Mouse (Mus musculus): ENCODE results near the gene Gabarap.
A peak's percentile ranks its signal among the peaks of the same experiment; 100 is the strongest.

Gabarap gene

DNA sequence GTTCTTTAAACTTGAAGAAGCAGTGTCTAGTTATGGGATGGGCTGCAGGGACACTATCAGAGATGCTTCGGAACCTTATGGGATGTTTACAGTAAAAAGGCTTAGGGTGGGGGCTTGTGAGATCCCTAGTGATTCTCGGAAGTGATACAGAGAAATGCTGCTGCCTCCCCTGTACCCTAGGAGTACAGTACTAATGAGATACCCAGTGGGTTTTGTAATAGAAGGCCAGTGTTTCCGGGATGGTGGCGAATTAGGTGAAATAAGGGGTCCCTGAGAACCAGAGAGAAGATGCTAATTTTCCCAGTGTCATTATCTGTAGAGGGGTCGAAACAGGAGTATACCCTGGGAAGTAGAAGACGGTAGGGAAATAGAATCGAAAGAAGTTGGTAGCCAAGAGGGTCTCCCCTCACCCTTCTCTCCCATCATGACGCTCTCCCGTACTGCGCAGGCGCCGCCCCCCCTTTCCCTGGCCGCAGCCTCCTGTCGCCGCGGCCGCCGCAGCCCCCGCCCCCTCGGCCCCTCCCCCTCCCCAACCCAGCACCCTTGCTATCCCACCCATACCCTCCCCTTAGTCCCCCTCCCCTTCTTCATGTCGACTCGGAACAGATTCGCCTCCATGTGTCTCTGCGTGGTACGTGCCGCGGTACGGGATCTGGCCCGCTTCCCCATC, 32.7 kb downstream of the Gabarap start:
- no peak for DNase-seq

DNA sequence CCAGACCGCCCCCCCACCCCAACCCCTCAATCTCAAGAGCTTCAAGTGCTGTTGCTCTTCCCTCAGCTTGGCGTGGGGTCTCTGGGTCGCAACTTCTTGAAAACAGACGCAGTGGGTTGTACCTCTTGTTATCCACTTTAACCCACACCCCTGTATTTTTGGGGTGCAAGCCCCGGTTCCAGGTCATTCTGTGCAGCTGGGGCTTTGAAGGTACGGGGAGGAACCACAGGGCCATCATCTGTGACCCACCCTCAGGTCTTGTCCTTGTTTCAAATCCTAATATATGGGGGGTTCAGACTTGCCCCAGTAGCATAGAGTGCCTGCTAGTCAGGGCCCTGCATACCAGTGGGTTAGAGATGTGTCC, 33.2 kb downstream of the Gabarap start:
- no peak for DNase-seq

DNA sequence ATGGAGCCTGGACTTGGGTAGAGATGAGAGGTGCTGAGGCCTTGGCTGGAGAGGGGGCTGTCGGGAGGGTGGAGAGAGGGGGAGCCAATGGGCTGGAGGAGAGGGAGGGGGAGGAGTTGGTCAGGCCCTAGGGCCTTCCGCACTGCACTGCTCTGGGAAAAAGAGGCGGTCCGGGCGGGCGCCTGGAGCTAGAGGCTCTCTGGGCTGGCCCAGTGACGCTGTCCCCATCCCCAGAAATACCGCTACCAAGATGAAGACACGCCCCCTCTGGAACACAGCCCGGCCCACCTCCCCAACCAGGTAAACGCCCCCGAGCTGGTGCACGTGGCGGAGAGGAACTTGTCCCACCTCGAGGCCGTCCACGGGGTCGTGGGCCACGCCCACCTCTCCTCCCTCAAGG, 35.7 kb downstream of the Gabarap start:
- peak; percentile 26 to 40 for DNase-seq

DNA sequence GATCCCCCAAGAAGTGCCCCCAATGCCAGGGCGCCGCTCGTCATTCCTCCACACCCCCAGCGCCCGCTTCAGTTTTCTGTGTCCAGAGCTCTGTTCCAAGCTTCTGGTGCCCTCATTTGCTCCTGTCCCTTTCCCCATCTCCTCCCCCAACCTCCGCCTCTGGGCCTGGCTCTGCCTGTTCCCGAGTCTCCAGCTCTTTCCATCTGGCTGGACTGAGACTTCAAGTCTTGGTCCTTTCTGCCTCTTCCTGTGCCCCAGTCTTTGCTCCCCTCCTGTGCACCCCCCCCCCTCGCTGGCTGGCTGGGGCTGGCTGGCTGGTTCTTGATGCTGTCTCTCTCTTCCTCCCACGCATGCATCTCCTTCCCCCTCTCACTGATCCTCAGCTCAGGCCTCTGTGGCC, 36.5 kb downstream of the Gabarap start:
- DNase-seq, result no peak

DNA sequence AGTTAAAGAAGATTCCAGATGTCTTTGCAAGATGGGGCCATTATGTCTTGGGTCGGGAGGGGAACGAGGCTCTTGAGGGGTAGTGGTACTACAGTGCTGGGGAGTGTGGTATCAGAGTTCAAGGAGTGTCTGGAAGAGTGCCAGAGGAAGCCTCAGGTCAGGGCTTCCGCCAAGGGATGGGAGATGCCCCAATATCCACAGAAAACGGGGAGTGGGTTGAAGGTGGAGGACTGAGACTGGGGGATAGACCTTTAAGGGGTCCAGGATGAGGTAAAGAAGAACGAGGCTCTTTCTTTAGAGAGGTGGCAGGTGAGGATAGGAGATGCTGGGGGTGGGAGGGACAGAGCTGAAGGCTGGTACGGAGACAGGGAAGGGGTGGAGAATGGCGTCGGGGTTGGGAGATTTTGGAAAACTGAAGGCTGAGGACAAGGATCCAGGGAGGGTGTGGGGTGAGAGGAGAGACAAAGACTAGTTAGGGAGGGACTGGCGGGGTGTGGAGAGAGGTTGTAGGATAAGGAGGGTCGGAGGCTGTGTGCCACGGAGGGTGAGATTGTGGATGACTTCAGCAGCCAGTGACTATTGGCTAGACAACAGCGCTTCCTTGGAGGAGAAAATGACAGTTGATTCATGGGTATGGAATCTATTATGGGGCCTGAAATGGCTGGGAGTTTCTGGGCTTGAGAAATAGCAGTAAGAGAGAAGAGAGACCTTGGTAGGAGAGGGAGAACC, 37.6 kb downstream of the Gabarap start:
- no peak for DNase-seq

DNA sequence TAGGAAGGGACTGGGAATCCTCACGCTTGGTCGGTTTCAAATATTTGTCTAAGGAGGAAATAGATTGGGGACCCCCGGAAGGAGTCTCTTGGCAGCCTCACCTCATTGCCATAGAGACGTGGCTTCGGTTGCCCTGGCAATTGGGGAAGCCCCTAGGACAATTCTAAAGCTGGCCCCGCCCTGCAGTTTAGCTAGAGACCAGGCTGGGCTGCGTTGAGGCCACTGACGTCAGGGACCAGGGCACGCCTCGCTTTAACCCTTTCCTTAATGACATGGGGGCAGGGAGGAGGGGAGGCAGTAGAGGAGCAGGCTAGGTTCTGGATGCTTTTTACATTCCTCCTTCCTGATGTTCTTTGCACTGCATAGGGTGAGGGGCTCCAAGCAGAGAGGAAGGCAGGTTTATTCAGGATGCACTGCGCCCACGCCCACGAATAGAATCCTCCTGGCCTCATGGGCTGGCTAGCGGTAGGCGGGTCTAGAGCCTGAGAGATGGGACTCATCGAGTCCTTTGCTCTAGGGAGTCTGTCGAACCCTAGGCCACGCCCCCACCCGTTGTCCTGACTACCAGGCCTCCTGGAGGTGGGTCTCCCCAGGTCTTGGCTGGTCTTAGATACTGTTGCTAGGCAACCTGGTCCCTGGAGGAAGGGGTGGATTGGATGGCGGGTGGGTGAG, 38.3 kb downstream of the Gabarap start:
- DNase-seq, result peak; percentile 23 to 47

DNA sequence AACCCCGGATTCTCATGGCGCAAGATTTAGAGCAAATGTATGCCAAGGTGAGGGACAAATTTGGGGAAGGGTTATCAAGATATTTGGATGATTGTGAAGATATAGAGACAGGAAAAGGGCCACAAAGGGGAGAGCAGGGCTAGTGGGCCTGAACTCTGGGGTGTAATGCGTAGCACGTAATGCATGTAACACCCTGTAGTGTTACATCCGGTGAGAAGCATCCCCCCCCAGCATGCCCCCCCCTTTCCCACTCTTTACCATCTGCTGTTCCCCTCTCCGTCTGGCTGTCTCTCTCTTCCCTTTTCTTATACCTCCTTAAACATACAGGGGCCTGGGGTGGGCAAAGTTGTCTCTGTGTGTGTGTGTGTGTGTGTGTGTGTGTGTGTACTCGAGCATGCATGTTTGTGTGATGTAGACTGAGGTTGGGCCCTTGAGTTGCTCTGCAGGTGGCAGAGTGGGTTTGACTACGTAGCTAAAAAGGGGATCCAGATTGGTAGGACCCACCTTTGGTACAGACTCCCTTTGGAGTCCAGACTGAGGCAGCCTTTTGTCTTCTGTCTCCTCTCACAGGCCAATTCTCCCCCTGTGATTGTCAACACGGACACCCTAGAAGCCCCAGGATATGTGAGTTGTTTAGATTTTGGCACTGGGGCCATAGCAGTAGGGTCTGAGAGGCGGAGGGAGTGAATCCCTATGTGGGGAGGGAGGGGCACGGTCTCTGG, 39.0 kb downstream of the Gabarap start:
- no peak for DNase-seq

DNA sequence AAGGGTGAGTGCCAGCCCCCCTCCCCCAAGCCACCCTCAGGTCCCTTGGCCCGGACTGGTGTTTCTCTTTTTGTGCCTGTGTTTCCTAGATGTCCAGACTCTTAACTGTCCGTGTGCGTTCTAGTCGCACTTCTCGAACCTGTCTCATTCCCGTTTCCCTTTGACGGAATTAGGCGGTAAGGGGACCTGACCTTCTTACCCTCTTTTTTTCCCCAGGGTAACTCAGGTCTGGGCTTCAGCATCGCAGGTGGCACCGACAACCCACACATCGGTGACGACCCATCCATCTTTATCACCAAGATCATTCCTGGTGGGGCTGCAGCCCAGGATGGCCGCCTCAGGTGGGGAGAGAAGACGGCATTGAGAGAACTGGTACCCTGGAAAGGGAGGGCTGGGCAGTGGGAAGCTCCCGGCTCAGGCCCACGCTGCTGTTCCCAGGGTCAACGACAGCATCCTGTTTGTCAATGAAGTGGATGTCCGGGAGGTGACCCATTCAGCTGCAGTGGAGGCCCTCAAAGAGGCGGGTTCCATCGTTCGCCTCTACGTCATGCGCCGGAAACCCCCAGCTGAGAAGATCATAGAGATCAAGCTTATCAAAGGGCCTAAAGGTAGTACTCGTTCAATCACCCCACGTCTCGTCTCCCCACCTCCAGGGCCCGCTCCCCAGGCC, 39.8 kb downstream of the Gabarap start:
- no peak for DNase-seq

DNA sequence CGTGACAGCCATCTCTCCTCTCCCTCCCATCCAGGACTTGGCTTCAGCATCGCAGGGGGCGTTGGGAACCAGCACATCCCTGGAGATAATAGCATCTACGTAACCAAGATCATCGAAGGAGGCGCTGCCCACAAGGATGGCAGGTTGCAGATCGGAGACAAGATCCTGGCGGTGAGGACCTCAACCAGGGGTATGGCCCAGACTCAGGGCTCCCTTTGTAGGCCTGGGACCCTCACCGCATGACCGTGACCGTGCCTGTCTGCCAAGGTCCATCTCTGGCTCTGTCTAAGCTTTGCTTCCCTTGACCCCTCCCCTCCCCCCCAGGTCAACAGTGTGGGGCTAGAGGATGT, 40.4 kb downstream of the Gabarap start:
- no peak for DNase-seq

DNA sequence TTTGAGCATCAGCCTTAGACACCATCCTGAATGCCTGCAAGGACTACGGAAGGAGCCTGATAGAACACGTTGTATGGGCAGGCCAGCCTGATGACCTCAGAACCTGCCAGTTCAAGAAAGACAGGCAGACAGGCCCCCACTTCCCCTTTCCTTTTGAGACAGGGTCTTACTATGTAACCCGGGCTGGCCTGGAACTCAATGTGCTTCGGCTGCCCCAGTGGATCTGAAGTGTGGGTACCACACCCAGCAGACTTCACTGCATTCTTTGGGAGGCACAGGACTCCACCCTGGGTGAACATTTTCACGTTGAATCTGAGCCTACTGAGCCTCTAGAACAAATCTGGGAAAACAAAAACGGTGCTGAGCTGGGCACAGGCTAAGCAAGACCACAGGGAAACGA, 47.2 kb downstream of the Gabarap start:
- no peak for DNase-seq

DNA sequence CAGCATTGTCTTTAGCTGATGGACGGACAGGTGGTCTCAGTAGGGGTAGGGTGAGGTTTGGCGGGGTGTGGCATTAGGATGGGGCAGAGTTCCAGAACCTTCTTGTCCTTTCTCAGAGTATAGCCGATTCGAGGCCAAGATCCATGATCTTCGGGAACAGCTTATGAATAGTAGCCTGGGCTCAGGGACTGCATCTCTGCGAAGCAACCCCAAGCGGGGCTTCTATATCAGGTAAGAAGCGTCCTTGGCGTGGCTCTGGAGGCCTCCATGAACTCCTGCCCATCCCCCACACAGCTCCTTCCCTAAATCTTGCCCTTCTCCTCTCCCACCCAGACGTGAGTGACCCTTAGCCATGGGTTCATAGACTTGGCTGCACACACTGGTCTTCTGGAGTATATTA, 48.7 kb downstream of the Gabarap start:
- no peak for DNase-seq

DNA sequence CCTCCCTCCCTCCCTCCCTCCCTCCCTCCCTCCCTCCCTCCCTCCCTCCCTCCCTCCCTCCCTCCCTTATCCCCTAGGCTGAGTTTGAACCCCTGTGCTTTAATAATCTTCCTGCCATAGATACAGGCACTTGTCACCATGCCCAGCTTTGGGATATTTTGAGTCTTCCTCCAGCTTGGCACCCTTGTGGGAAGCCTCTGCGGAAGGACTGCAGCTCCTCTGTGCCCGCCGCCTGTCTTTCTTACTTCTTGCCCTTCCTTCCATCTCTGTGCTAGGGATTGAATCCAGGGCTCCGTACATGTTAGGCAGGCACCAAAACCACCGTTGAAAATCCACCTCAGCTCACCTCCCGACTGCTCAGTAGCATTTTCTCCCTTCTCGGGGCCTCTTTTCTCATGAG, 49.2 kb downstream of the Gabarap start:
- DNase-seq, result no peak

DNA sequence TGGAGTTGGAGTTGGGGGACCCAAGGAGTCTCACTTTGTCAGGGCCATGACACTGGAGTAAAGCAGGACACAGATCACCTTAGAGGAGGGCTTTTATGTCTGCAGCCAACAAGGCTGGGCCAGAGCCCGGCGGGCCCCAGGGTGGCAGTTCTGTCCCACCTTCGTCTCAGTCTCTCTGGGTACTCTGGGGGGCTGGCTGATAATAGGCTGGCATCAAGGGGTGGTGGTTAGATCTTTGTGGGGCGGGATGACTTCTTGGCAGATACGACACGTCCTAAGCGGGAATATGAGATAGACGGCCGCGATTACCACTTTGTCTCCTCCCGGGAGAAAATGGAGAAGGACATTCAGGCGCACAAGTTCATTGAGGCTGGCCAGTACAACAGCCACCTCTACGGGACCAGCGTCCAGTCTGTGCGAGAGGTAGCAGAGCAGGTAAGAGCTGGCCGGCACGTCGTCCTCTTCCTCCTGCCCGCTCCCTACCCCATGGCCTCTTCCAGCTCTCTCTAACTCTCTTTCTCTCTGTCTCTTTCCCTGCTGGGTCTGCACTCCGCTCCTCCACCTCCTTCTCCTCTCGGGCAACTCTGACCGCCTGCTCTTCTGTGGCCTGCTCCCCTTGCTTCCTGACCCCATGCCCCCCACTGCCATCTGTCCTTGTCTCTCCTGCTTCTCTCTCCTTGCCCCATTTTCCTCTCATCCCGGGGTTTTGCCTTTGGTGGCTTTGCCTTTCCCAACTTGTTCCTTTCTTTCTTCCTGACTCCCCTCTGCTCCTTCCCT, 51.6 kb downstream of the Gabarap start:
- DNase-seq, result no peak

DNA sequence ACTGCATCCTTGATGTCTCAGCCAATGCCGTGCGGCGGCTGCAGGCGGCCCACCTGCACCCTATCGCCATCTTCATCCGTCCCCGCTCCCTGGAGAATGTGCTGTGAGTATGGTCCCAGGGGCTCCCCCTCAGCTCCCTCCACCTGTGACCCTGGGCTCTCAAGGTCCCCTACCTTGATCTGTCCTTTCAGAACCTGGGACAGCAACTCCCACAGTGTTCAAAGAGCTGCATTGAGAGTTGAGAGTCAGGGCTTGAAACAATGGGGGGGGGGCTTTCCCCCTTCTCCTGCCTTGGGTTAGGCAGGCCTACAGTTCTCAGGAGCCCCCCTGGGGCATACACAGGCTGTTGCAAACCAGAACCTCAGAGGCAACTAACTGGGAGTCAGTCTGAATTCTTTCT, 52.7 kb downstream of the Gabarap start:
- no peak for DNase-seq
